Mouse (Mus musculus): ENCODE measurements around the gene Gm3573. TPM values are rescaled to one million over a fixed set of nuclear protein-coding genes. Genes with fewer than 3 reads are reported as not detected.
"Not testable (repeated sequence)": the region's sequence is repeated elsewhere in the genome, so short reads cannot be mapped to it uniquely, and the experiment has no call there.

Gene Gm3573
- total RNA-seq (2021) = 1 to 10 TPM in 1 of 2 experiments, under 1 TPM in 1; 0.67 to 1.5 TPM
- long read RNA-seq, experiment 1 = 0 reads
- long read RNA-seq, experiment 2 = 0 reads

DNA sequence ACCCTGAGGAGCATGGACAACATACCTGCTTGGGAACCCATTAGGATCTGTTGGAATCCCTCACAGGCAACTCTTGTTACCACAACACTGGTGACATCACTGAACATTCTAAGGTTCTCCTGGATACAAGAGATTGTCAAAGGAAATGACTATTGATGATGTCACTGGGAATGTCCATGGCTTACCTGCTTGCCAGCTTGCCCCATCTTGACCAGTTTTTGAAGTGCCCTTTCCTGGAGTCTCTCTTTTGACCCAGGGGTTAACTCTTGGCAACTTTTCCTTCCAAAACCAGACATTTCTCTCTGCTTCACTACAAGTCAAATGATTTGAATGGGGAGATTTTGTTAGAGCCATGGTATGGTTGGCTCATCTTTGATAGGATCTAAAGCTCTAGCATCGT lies at the start of gene Gm3573:
TSS of gene Gm3573 (minus strand) at position 101 of the 400 bp plus-strand sequence.
- not testable (repeated sequence) for DNase-seq (ENCODE audit: low spot score in 2 of 2)

GRCm38 (mm10) chr14:42216766-42217537 lies 26.4 kb upstream of the Gm3573 start:
- DNase-seq (ENCODE audit: low spot score in 2 of 2) = peak in 1 of 2 experiments; percentile 2

- DNase-seq (ENCODE audit: low spot score in 2 of 2) = not testable (repeated sequence)
Measured at GRCm38 (mm10) chr14:42183936-42184335, 6.7 kb downstream of the Gm3573 start.

GRCm38 (mm10) chr14:42162522-42162921 lies 28.1 kb downstream of the Gm3573 start, which contains the start of gene Gm17027:
Gm17027 (minus strand) TSS chr14:42162622.
- not testable (repeated sequence) for DNase-seq (ENCODE audit: low spot score in 2 of 2)

Other genes starting within 250 kb of the Gm3573 start
- gene 1700024B05Rik, start 246.8 kb downstream of the Gm3573 start, total RNA-seq (2021) = not detected
- not detected for gene Gm6401, start 222.9 kb downstream of the Gm3573 start, total RNA-seq (2021)
- 1 to 10 TPM in 1 of 2 experiments, under 1 TPM in 1; 0.99 to 1.0 TPM for gene Gm3543, start 207.5 kb downstream of the Gm3573 start, total RNA-seq (2021)
- not detected for gene Gm7951, start 73.4 kb downstream of the Gm3573 start, total RNA-seq (2021)
- gene Gm17027, start 28.2 kb downstream of the Gm3573 start, total RNA-seq (2021) = not detected
- gene Gm17026, start 69.3 kb upstream of the Gm3573 start, total RNA-seq (2021) = not detected
- gene Gm9611, start 106.6 kb upstream of the Gm3573 start, total RNA-seq (2021) = not detected
- not detected for gene Gm7995, start 119.4 kb upstream of the Gm3573 start, total RNA-seq (2021)
- not detected for gene Gm8005, start 248.9 kb upstream of the Gm3573 start, total RNA-seq (2021)

All from layer of hippocampus, postnatal 14 days (tissue).